Comparison of ENCODE assay signal across 8 mouse cellular contexts in the genomic region with DNA sequence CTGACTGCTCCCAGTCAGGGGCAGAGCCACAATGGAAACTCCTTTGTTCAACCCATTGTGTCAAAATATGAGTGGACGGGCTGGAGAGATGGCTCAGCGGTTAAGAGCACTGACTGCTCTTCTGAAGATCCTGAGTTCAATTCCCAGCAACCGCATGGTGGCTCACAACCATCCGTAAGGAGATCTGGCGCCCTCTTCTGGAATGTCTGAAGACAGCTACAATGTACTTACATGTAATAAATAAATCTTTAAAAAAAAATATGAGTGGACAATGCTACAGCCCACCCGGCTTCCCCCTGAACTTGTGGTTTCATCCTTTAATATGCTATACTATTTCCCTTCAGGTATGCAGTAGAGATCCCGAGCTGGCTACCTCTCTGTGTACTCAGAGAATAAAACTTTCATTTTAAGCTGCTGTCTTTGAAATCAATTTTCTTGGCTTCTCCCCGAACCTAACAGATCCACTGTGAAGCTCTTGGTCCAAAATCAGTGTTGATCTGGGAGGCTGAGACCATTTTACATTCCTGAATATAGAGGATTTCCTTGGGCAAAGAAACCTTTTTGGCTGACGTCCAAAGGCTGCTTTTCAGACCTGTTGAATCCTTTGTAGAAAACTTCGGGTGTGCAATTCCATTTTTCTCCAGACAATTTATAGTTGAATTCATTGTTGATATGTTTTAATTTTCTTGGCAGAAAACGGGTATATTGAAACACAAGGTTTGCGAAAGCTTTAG. TPM values are rescaled to one million over a fixed set of nuclear protein-coding genes. Genes with fewer than 3 reads are reported as not detected.
DNase-seq lines count a peak whose midpoint lies in the region; ATAC-seq and TF ChIP-seq lines count a peak whose summit lies in the region.

No protein-coding gene starts in this region.

- peak overlapping the region; percentile 68; the same call in 1 of the 2 replicates for H3K4me2 ChIP-seq in hindbrain, embryonic 11.5 days (replicated peaks; ENCODE audit: low read depth, low read length)
- peak overlapping the region; percentile 85 for H3K4me2 ChIP-seq in liver, embryonic 12.5 days
- peak overlapping the region; percentile 72 for H3K4me2 ChIP-seq in neural tube, embryonic 14.5 days (ENCODE audit: low read depth, low read length)

- TF ChIP-seq POLR2A in brain, embryonic 14.5 days (IDR thresholded peaks at IDR 0.05; ENCODE audit: borderline replicate concordance, extremely low read depth, insufficient read depth, insufficient read length, poor library complexity, severe bottlenecking): no peak

- 0 out of 2 replicates have a peak, but pooled peaks cover 4% of the 10 kb centered on the region for H3K4me1 ChIP-seq in hindbrain, embryonic 11.5 days (replicated peaks; ENCODE audit: control insufficient read depth, insufficient read depth, low read length)
- H3K4me1 ChIP-seq in liver, embryonic 12.5 days: peaks cover 18% of the 10 kb centered on the region
- H3K4me1 ChIP-seq in neural tube, embryonic 14.5 days (ENCODE audit: control insufficient read depth, insufficient read depth, low read length): peaks cover 7% of the 10 kb centered on the region; the same call in 1 of the 2 replicates

- ATAC-seq in hindbrain, embryonic 11.5 days (ENCODE audit: low FRiP score): no peak
- ATAC-seq in liver, embryonic 12.5 days: no peak
- no peak for ATAC-seq in neural tube, embryonic 14.5 days (ENCODE audit: low read depth)
- no peak for ATAC-seq in inflammation-experienced regulatory T-cells, adult 6 months

- no peak overlapping the region for H3K27ac ChIP-seq in hindbrain, embryonic 11.5 days (ENCODE audit: low read depth, low read length)
- H3K27ac ChIP-seq in liver, embryonic 12.5 days: no peak overlapping the region
- no peak overlapping the region for H3K27ac ChIP-seq in neural tube, embryonic 14.5 days (ENCODE audit: low read depth, low read length)

- intact Hi-C loops in gastrocnemius, postnatal 36 days (cut with DNase I): no loop called here

- H3K9ac ChIP-seq in hindbrain, embryonic 11.5 days (ENCODE audit: low read depth, low read length): no peak overlapping the region
- H3K9ac ChIP-seq in liver, embryonic 12.5 days: peak overlapping the region; percentile 78
- no peak overlapping the region for H3K9ac ChIP-seq in neural tube, embryonic 14.5 days (replicated peaks; ENCODE audit: low read depth, low read length)

- H3K4me3 ChIP-seq in hindbrain, embryonic 11.5 days (ENCODE audit: low read depth, low read length): 0 out of 2 replicates have a peak overlapping the region, but pooled peaks have one; percentile 65
- peak overlapping the region; percentile 82 for H3K4me3 ChIP-seq in liver, embryonic 12.5 days
- H3K4me3 ChIP-seq in neural tube, embryonic 14.5 days (ENCODE audit: low read depth, low read length): peak overlapping the region; percentile 55

- DNase-seq in retina, postnatal 1 day: peak; percentile 42
- no peak for DNase-seq in retina, embryonic 14.5 days (ENCODE audit: low spot score)
- peak; percentile 33 for DNase-seq in brain, embryonic 14.5 days (ENCODE audit: low read depth)
- DNase-seq in hindbrain, embryonic 11.5 days (ENCODE audit: low spot score): peak; percentile 27
- DNase-seq in gastrocnemius, postnatal 36 days: no peak

- H3K36me3 ChIP-seq in hindbrain, embryonic 11.5 days (ENCODE audit: control insufficient read depth, insufficient read depth, low read length): no peaks in the 10 kb centered on the region
- peaks cover 24% of the 10 kb centered on the region for H3K36me3 ChIP-seq in liver, embryonic 12.5 days
- no peaks in the 10 kb centered on the region; the same call in 1 of the 2 replicates for H3K36me3 ChIP-seq in neural tube, embryonic 14.5 days (ENCODE audit: control insufficient read depth, insufficient read depth, low read length)

- TF ChIP-seq CTCF in brain, embryonic 14.5 days (IDR thresholded peaks at IDR 0.05; ENCODE audit: borderline replicate concordance, extremely low read depth, insufficient read depth, insufficient read length): no peak

- H3K9me3 ChIP-seq in hindbrain, embryonic 11.5 days (ENCODE audit: control insufficient read depth, low read length): no peaks in the 10 kb centered on the region
- no peaks in the 10 kb centered on the region for H3K9me3 ChIP-seq in liver, embryonic 12.5 days (replicated peaks)
- H3K9me3 ChIP-seq in neural tube, embryonic 14.5 days (ENCODE audit: control insufficient read depth, low read length): no peaks in the 10 kb centered on the region

- WGBS in hindbrain, embryonic 11.5 days: 71% methylated on average over 12 of the region's 12 CpGs
- 58% methylated on average over 12 of the region's 12 CpGs for WGBS in liver, embryonic 12.5 days (ENCODE audit: insufficient replicate concordance)
- 70% methylated on average over 12 of the region's 12 CpGs for WGBS in neural tube, embryonic 14.5 days

- H3K27me3 ChIP-seq in hindbrain, embryonic 11.5 days (ENCODE audit: control insufficient read depth, insufficient read depth, low read length): no peaks in the 10 kb centered on the region
- no peaks in the 10 kb centered on the region for H3K27me3 ChIP-seq in liver, embryonic 12.5 days (replicated peaks)
- no peaks in the 10 kb centered on the region for H3K27me3 ChIP-seq in neural tube, embryonic 14.5 days (ENCODE audit: control insufficient read depth, insufficient read depth, low read length)

RNA-seq across cellular contexts. Expression of gene Zfp952, which starts 0.8 kb away (rescaled TPM):
- 12.6 and 14.6 TPM in 2 replicates for polyA plus RNA-seq in brain, embryonic 14.5 days (2012; rRNA removed)
- polyA plus RNA-seq in hindbrain, embryonic 11.5 days (2014; fragmentation: Nextera tagmentation; extraction: Ambion mirVana): 18.5 and 18.6 TPM in 2 replicates
- polyA plus RNA-seq in liver, embryonic 12.5 days (2016; fragmentation: Nextera tagmentation; extraction: Ambion mirVana): 4.3 and 4.4 TPM in 2 replicates
- 24.9 and 25.0 TPM in 2 replicates for polyA plus RNA-seq in neural tube, embryonic 14.5 days (2014; fragmentation: Nextera tagmentation; extraction: Ambion mirVana)
- total RNA-seq in gastrocnemius, postnatal 36 days (2021): 1 to 10 TPM; 3.1 to 5.4 TPM
- 10 to 100 TPM; 14.5 to 20.2 (median 17.4) TPM for polyA plus RNA-seq in inflammation-experienced regulatory T-cells, adult 6 months (2017; shearing (Covaris generic))

RNA-seq across cellular contexts. Expression of gene Zfp472, which starts 26.5 kb away (rescaled TPM):
- 4.5 and 4.6 TPM in 2 replicates for polyA plus RNA-seq in brain, embryonic 14.5 days (2012; rRNA removed)
- polyA plus RNA-seq in hindbrain, embryonic 11.5 days (2014; fragmentation: Nextera tagmentation; extraction: Ambion mirVana): 13.4 TPM in 2 replicates
- polyA plus RNA-seq in liver, embryonic 12.5 days (2016; fragmentation: Nextera tagmentation; extraction: Ambion mirVana): 7.0 and 7.7 TPM in 2 replicates
- polyA plus RNA-seq in neural tube, embryonic 14.5 days (2014; fragmentation: Nextera tagmentation; extraction: Ambion mirVana): 7.3 and 9.5 TPM in 2 replicates
- total RNA-seq in gastrocnemius, postnatal 36 days (2021): 1 to 10 TPM; 1.3 to 1.5 TPM
- 10 to 100 TPM; 23.9 to 28.3 (median 25.7) TPM for polyA plus RNA-seq in inflammation-experienced regulatory T-cells, adult 6 months (2017; shearing (Covaris generic))

RNA-seq across cellular contexts. Expression of gene Zfp763, which starts 41.1 kb away (rescaled TPM):
- 11.5 and 16.0 TPM in 2 replicates for polyA plus RNA-seq in brain, embryonic 14.5 days (2012; rRNA removed)
- polyA plus RNA-seq in hindbrain, embryonic 11.5 days (2014; fragmentation: Nextera tagmentation; extraction: Ambion mirVana): 20.6 and 24.5 TPM in 2 replicates
- polyA plus RNA-seq in liver, embryonic 12.5 days (2016; fragmentation: Nextera tagmentation; extraction: Ambion mirVana): 3.3 and 3.5 TPM in 2 replicates
- polyA plus RNA-seq in neural tube, embryonic 14.5 days (2014; fragmentation: Nextera tagmentation; extraction: Ambion mirVana): 33.6 and 34.4 TPM in 2 replicates
- total RNA-seq in gastrocnemius, postnatal 36 days (2021): 1 to 10 TPM; 1.5 to 2.4 TPM
- 10 to 100 TPM in 1 of 3 experiments, 1 to 10 TPM in 2; 8.7 to 11.9 (median 8.9) TPM for polyA plus RNA-seq in inflammation-experienced regulatory T-cells, adult 6 months (2017; shearing (Covaris generic))

RNA-seq across cellular contexts. Expression of gene Cyp4f13, which starts 44.9 kb away (rescaled TPM):
- polyA plus RNA-seq in brain, embryonic 14.5 days (2012; rRNA removed): 12.3 and 13.0 TPM in 2 replicates
- polyA plus RNA-seq in hindbrain, embryonic 11.5 days (2014; fragmentation: Nextera tagmentation; extraction: Ambion mirVana): 3.1 and 5.5 TPM in 2 replicates
- polyA plus RNA-seq in liver, embryonic 12.5 days (2016; fragmentation: Nextera tagmentation; extraction: Ambion mirVana): 5.2 and 5.4 TPM in 2 replicates
- 6.9 and 9.4 TPM in 2 replicates for polyA plus RNA-seq in neural tube, embryonic 14.5 days (2014; fragmentation: Nextera tagmentation; extraction: Ambion mirVana)
- total RNA-seq in gastrocnemius, postnatal 36 days (2021): 10 to 100 TPM in 1 of 2 experiments, 1 to 10 TPM in 1; 8.6 to 10.8 TPM
- polyA plus RNA-seq in inflammation-experienced regulatory T-cells, adult 6 months (2017; shearing (Covaris generic)): 10 to 100 TPM; 14.5 to 83.3 (median 55.8) TPM

Comparison
In these comparisons a context has a peak if more than half of its experiments do, and no peak if none do; other contexts are left out.
1. DNase-seq: peak in retina, postnatal 1 day (single experiment), brain, embryonic 14.5 days (single experiment) and hindbrain, embryonic 11.5 days (single experiment); none in retina, embryonic 14.5 days (single experiment) and gastrocnemius, postnatal 36 days (0 of 2).
2. Peak in every context shown above with its lines, with median percentiles within 50 percentile points of each other: H3K4me2 ChIP-seq and H3K4me3 ChIP-seq.